Mouse (Mus musculus): ENCODE results near the gene Lrpprc.

GRCm38 (mm10) chr17:84738073-84738797 is 52.4 kb downstream of the Lrpprc start:
- TF ChIP-seq CTCF (IDR thresholded peaks at IDR 0.05; ENCODE audit: low read depth, low read length) = no peak
- TF ChIP-seq POLR2A (IDR thresholded peaks at IDR 0.05; ENCODE audit: extremely low read depth, insufficient read depth, low read length) = no peak

Data from liver, adult 2 months (tissue).